Mouse (Mus musculus): Measurements from ENCODE around the gene Fgf2.

GRCm38 (mm10) chr3:37419458-37419991, 71.4 kb downstream of the Fgf2 start, which contains the start of gene Spata5:
- TF ChIP-seq TAL1 (IDR thresholded peaks at IDR 0.05; ENCODE audit: low read length) (no peak), GATA1 (IDR thresholded peaks at IDR 0.05; ENCODE audit: low read length) (no peak)
